Mouse (Mus musculus) liver, adult 2 months (tissue): ENCODE measurements around the gene Dlg2. TPM values are rescaled to one million over a fixed set of nuclear protein-coding genes. Genes with fewer than 3 reads are reported as not detected.

Experiments used
- DNase-seq: peaks from one replicate; pipeline ENCODE4 v3.0.0-alpha.2; 2011; ENCODE audit warnings: low read depth, low spot score; ENCODE audit errors: extremely low read depth
- H3K27ac ChIP-seq: fragments of 200-500 bp; replicated peaks from 2 replicates; pipeline ENCODE4 v1.5.1; 2012; ENCODE audit warnings: low read depth, mild to moderate bottlenecking, control low read depth, inconsistent platforms, low read length; ENCODE audit not compliant: insufficient read depth
- H3K27me3 ChIP-seq: fragments of 200-500 bp; 2 replicates; pipeline ENCODE4 v1.6.1; 2012; ENCODE audit warnings: mild to moderate bottlenecking, moderate library complexity, low read length, inconsistent platforms; ENCODE audit not compliant: control insufficient read depth, insufficient read depth
- H3K36me3 ChIP-seq: fragments of 200-500 bp; 2 replicates; pipeline ENCODE4 v1.6.1; 2012; ENCODE audit warnings: low read length, inconsistent platforms; ENCODE audit not compliant: control insufficient read depth, insufficient read depth
- H3K4me1 ChIP-seq: fragments of 200-500 bp; 2 replicates; pipeline ENCODE4 v1.6.1; 2011; ENCODE audit warnings: low read length; ENCODE audit not compliant: control insufficient read depth, insufficient read depth
- H3K4me3 ChIP-seq: fragments of 200-500 bp; 2 replicates; pipeline ENCODE4 v1.5.1; 2011; ENCODE audit warnings: low read depth, mild to moderate bottlenecking, control low read depth, low read length, moderate library complexity; ENCODE audit not compliant: insufficient read depth
- H3K79me2 ChIP-seq: fragments of 200-500 bp; 2 replicates; pipeline ENCODE4 v1.6.1; 2012; ENCODE audit warnings: inconsistent platforms, mild to moderate bottlenecking, low read length, moderate library complexity; ENCODE audit not compliant: control insufficient read depth, insufficient read depth
- H3K9ac ChIP-seq: fragments of 200-500 bp; 2 replicates; pipeline ENCODE4 v1.6.1; 2012; ENCODE audit warnings: low read depth, mild to moderate bottlenecking, control low read depth, inconsistent platforms, low read length
- CTCF ChIP-seq: fragments of 200-500 bp; IDR thresholded peaks from 2 replicates; pipeline ENCODE4 v1.5.1; 2011; ENCODE audit warnings: low read depth, low read length, control low read depth
- POLR2A ChIP-seq: fragments of 200-500 bp; IDR thresholded peaks from 2 replicates; pipeline ENCODE4 v1.6.1; 2011; ENCODE audit warnings: low read length, control low read depth; ENCODE audit not compliant: insufficient read depth; ENCODE audit errors: extremely low read depth
- WGBS: fragments of 180-500 bp; shearing (Covaris S2); methylation state at CpG from one replicate; pipeline ENCODE4 v1.1.7; 2018; 5-methylcytosine and 5-hydroxymethylcytosine counted together
- polyA plus RNA-seq: library from polyadenylated mRNA; depleted of rRNA; stranded (reverse); fragments of >200 nt; gene quantifications from 2 replicates; pipeline ENCODE4 v1.2.3, GENCODE M21; 2012
- total RNA-seq: library from RNA; depleted of rRNA; stranded (reverse); fragments of >200 nt; gene quantifications from 2 replicates; pipeline ENCODE4 v1.2.3, GENCODE M21; 2014

Gene Dlg2
- total and polyA plus RNA-seq, 2 experiments: 0.65 TPM; not detected in 1

DNA sequence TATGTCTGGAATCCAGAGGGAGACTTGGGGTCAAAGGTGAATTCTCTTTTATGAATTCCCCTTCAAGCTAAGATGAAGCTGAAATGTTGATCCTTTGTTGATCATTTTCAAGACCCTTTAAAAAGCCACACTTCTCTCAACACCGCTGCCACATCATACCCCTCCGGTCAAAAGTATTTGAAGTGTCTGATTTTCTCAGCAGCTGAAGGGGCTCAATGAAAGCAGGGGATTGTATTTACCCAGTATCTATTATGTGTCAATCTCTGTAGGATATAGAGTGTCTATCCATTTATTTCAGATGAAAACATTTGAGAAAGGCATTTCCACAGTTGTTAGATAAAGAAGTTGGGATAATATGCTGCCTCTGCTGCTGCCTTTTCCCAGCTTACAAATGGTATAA, 1459.7 kb downstream of the Dlg2 start:
- no peak for DNase-seq
- Histone ChIP-seq H3K4me1 (no peaks in the 10 kb centered on the region), H3K27ac (no peak overlapping the region), H3K4me3 (no peak overlapping the region), H3K36me3 (no peaks in the 10 kb centered on the region), H3K79me2 (no peaks in the 10 kb centered on the region), H3K27me3 (no peaks in the 10 kb centered on the region), H3K9ac (no peak overlapping the region)
- WGBS: 77% methylated on average over 2 of the region's 2 CpGs
- no peak for TF ChIP-seq POLR2A
- TF ChIP-seq CTCF: no peak

DNA sequence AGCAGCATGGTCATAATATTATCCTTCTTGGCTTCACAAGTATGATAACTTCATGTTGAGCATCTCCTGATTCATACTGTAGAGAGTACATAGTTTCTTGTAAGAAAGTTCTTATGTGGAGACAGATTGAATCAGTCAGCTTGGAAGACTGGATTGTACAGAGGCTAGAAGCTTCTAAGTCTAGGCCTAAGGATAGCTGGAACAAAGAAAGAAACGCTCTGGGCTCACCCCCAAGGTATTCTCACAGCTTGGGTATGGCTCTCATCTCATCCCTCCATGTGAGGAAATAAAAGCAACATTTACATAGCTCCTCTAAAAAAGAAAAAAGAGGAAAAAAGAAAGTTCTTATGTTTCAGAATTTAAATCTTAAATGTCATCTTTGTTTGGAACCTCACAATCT, 1466.8 kb downstream of the Dlg2 start:
- 71% methylated on average over 1 of the region's 1 CpGs for WGBS
- no peak for TF ChIP-seq POLR2A
- TF ChIP-seq CTCF: no peak
- no peak overlapping the region for H3K27ac ChIP-seq
- no peak for DNase-seq
- no peaks in the 10 kb centered on the region for H3K27me3 ChIP-seq
- H3K79me2 ChIP-seq: no peaks in the 10 kb centered on the region
- no peaks in the 10 kb centered on the region for H3K36me3 ChIP-seq
- H3K9ac ChIP-seq: no peak overlapping the region
- H3K4me1 ChIP-seq: no peaks in the 10 kb centered on the region
- no peak overlapping the region for H3K4me3 ChIP-seq

GRCm38 (mm10) chr7:91955584-91955983, 1479.1 kb downstream of the Dlg2 start:
- H3K9ac ChIP-seq: no peak overlapping the region
- no peaks in the 10 kb centered on the region for H3K79me2 ChIP-seq
- DNase-seq: no peak
- H3K27ac ChIP-seq: no peak overlapping the region
- H3K4me1 ChIP-seq: no peaks in the 10 kb centered on the region
- no peaks in the 10 kb centered on the region for H3K27me3 ChIP-seq
- TF ChIP-seq CTCF (no peak), POLR2A (no peak)
- 94% methylated on average over 1 of the region's 1 CpGs for WGBS
- no peak overlapping the region for H3K4me3 ChIP-seq
- H3K36me3 ChIP-seq: no peaks in the 10 kb centered on the region

DNA sequence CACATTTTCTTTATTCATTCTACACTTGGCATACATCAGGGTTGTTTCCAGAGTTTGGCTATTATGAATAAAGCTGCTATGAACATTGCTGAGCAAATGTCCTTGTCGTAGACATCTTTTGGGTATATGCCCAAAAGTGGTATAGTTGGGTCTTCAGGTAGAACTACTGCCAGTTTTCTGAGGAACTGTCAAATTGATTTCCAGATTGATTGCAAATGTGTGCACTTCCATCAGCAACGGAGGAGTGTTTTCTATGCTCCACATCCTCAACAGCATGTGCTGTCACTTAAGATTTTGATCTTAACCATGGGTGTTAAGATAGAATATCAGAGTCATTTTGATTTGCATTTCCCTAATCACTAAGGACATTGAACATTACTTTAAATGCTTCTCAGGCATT, 1486.5 kb downstream of the Dlg2 start:
- H3K27me3 ChIP-seq: no peaks in the 10 kb centered on the region
- TF ChIP-seq POLR2A: no peak
- TF ChIP-seq CTCF: no peak
- H3K27ac ChIP-seq: no peak overlapping the region
- H3K4me1 ChIP-seq: no peaks in the 10 kb centered on the region
- WGBS: 85% methylated on average over 2 of the region's 2 CpGs
- no peak overlapping the region for H3K4me3 ChIP-seq
- no peak overlapping the region for H3K9ac ChIP-seq
- H3K79me2 ChIP-seq: no peaks in the 10 kb centered on the region
- no peaks in the 10 kb centered on the region for H3K36me3 ChIP-seq
- no peak for DNase-seq

DNA sequence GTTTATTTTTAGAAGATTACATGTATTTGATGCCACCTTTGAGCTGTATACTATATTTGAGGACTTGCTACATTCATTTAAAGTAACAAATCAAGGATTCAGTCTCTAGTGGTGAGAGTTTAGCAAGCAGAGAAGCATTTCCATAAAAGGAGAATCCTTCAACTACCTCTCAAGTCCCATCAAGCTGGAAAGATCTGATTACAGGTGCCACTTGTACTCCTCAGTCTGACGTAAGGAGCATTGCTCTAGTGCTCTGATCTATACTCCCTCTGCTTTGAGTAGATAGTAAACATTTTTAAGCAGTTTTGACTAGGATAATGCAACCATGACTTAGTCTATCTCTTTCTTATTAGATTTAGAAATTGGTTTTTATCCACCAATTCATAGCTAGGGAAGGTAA, 1496.5 kb downstream of the Dlg2 start:
- TF ChIP-seq POLR2A (no peak), CTCF (no peak)
- no peak for DNase-seq
- H3K27ac ChIP-seq: no peak overlapping the region
- WGBS: 75% methylated on average over 1 of the region's 1 CpGs
- H3K4me3 ChIP-seq: no peak overlapping the region
- H3K79me2 ChIP-seq: no peaks in the 10 kb centered on the region
- no peaks in the 10 kb centered on the region for H3K27me3 ChIP-seq
- no peak overlapping the region for H3K9ac ChIP-seq
- H3K4me1 ChIP-seq: no peaks in the 10 kb centered on the region
- H3K36me3 ChIP-seq: no peaks in the 10 kb centered on the region

GRCm38 (mm10) chr7:92003769-92004455, 1527.4 kb downstream of the Dlg2 start:
- Histone ChIP-seq H3K79me2 (no peaks in the 10 kb centered on the region), H3K27me3 (no peaks in the 10 kb centered on the region), H3K4me1 (no peaks in the 10 kb centered on the region), H3K36me3 (no peaks in the 10 kb centered on the region), H3K9ac (no peak overlapping the region), H3K27ac (no peak overlapping the region), H3K4me3 (no peak overlapping the region)
- TF ChIP-seq POLR2A: no peak
- TF ChIP-seq CTCF: no peak
- 83% methylated on average over 5 of the region's 5 CpGs for WGBS
- DNase-seq: no peak
